Mouse (Mus musculus): ENCODE data around the gene Mup21. TPM values are rescaled to one million over a fixed set of nuclear protein-coding genes. Genes with fewer than 3 reads are reported as not detected.
"Not testable (repeated sequence)": the region's sequence is repeated elsewhere in the genome, so short reads cannot be mapped to it uniquely, and the experiment has no call there.

Gene Mup21
- 0.18 TPM in 1 of 2 replicates, not detected in the other for polyA plus RNA-seq (2015; fragmentation: Nextera tagmentation; extraction: Ambion mirVana)

- no peaks in the 10 kb centered on the region for H3K9me3 ChIP-seq (replicated peaks)
- no peaks in the 10 kb centered on the region for H3K27me3 ChIP-seq
- ATAC-seq (ENCODE audit: insufficient read depth), result no peak
- no peak within 1 kb of the TSS for H3K4me2 ChIP-seq
- no peak within 1 kb of the TSS for H3K9ac ChIP-seq
- 40% methylated on average over 2 of the region's 2 CpGs for WGBS (ENCODE audit: insufficient replicate concordance)
- H3K4me3 ChIP-seq (replicated peaks), result no peak within 1 kb of the TSS
- H3K36me3 ChIP-seq (replicated peaks), result no peaks in the 10 kb centered on the region
- no peaks in the 10 kb centered on the region for H3K4me1 ChIP-seq (replicated peaks)
- no peak within 1 kb of the TSS for H3K27ac ChIP-seq (replicated peaks)
Measured at GRCm38 (mm10) chr4:62150811-62151210, at the start of gene Mup21. TSS of gene Mup21 (minus strand) at chr4:62150863.

- H3K4me2 ChIP-seq, result no peak overlapping the region
- H3K9ac ChIP-seq, result no peak overlapping the region
- WGBS (ENCODE audit: insufficient replicate concordance), result 31% methylated on average over 7 of the region's 7 CpGs
- no peak overlapping the region for H3K4me3 ChIP-seq (replicated peaks)
- no peaks in the 10 kb centered on the region for H3K9me3 ChIP-seq (replicated peaks)
- no peak overlapping the region for H3K27ac ChIP-seq (replicated peaks)
- H3K27me3 ChIP-seq, result no peaks in the 10 kb centered on the region
- no peaks in the 10 kb centered on the region for H3K36me3 ChIP-seq (replicated peaks)
- ATAC-seq (ENCODE audit: insufficient read depth), result no peak
- H3K4me1 ChIP-seq (replicated peaks), result no peaks in the 10 kb centered on the region
Measured at GRCm38 (mm10) chr4:62199923-62200529, 49.4 kb upstream of the Mup21 start.

- no peaks in the 10 kb centered on the region for H3K4me1 ChIP-seq (replicated peaks)
- ATAC-seq (ENCODE audit: insufficient read depth), result no peak
- no peak overlapping the region for H3K4me2 ChIP-seq
- H3K9me3 ChIP-seq (replicated peaks), result peaks cover 11% of the 10 kb centered on the region; the same call in 1 of the 2 replicates
- no peak overlapping the region for H3K9ac ChIP-seq
- H3K36me3 ChIP-seq (replicated peaks), result peaks cover 25% of the 10 kb centered on the region
- no peaks in the 10 kb centered on the region for H3K27me3 ChIP-seq
- H3K27ac ChIP-seq (replicated peaks), result no peak overlapping the region
- H3K4me3 ChIP-seq (replicated peaks), result no peak overlapping the region
Measured at GRCm38 (mm10) chr4:62188778-62189177, 38.1 kb upstream of the Mup21 start.

GRCm38 (mm10) chr4:62177282-62177681 is 26.6 kb upstream of the Mup21 start:
- ATAC-seq (ENCODE audit: insufficient read depth), result no peak
- WGBS (ENCODE audit: insufficient replicate concordance), result 31% methylated on average over 5 of the region's 5 CpGs

GRCm38 (mm10) chr4:62174471-62174870 is 23.8 kb upstream of the Mup21 start:
- no peaks in the 10 kb centered on the region for H3K36me3 ChIP-seq (replicated peaks)
- no peaks in the 10 kb centered on the region for H3K27me3 ChIP-seq
- H3K4me3 ChIP-seq (replicated peaks), result no peak overlapping the region
- no peak overlapping the region for H3K27ac ChIP-seq (replicated peaks)
- no peaks in the 10 kb centered on the region for H3K9me3 ChIP-seq (replicated peaks)
- H3K4me2 ChIP-seq, result no peak overlapping the region
- no peak for ATAC-seq (ENCODE audit: insufficient read depth)
- WGBS (ENCODE audit: insufficient replicate concordance), result 61% methylated on average over 4 of the region's 4 CpGs
- no peak overlapping the region for H3K9ac ChIP-seq
- no peaks in the 10 kb centered on the region for H3K4me1 ChIP-seq (replicated peaks)

More at GRCm38 (mm10) chr4:62177282-62177681, 26.6 kb upstream of the Mup21 start:
- Histone ChIP-seq H3K4me3 (replicated peaks) (no peak overlapping the region), H3K4me2 (no peak overlapping the region), H3K9ac (no peak overlapping the region), H3K9me3 (replicated peaks) (no peaks in the 10 kb centered on the region), H3K27ac (replicated peaks) (no peak overlapping the region), H3K27me3 (no peaks in the 10 kb centered on the region), H3K4me1 (replicated peaks) (no peaks in the 10 kb centered on the region), H3K36me3 (replicated peaks) (no peaks in the 10 kb centered on the region)

GRCm38 (mm10) chr4:62167636-62168035 is 17.0 kb upstream of the Mup21 start:
- WGBS (ENCODE audit: insufficient replicate concordance), result 72% methylated on average over 13 of the region's 13 CpGs
- not testable (repeated sequence) for H3K9me3 ChIP-seq (replicated peaks)

GRCm38 (mm10) chr4:62158401-62158800 is 7.7 kb upstream of the Mup21 start:
- ATAC-seq (ENCODE audit: insufficient read depth), result no peak
- Histone ChIP-seq H3K27ac (replicated peaks) (no peak overlapping the region), H3K4me1 (replicated peaks) (no peaks in the 10 kb centered on the region), H3K4me2 (no peak overlapping the region), H3K9me3 (replicated peaks) (no peaks in the 10 kb centered on the region), H3K4me3 (replicated peaks) (no peak overlapping the region), H3K9ac (no peak overlapping the region), H3K36me3 (replicated peaks) (no peaks in the 10 kb centered on the region), H3K27me3 (no peaks in the 10 kb centered on the region)
- 34% methylated on average over 1 of the region's 1 CpGs for WGBS (ENCODE audit: insufficient replicate concordance)

More at GRCm38 (mm10) chr4:62167636-62168035, 17.0 kb upstream of the Mup21 start:
- H3K27me3 ChIP-seq; H3K36me3 ChIP-seq (replicated peaks); H3K27ac ChIP-seq (replicated peaks); H3K4me3 ChIP-seq (replicated peaks); H3K9ac ChIP-seq; ATAC-seq (ENCODE audit: insufficient read depth); H3K4me1 ChIP-seq (replicated peaks); H3K4me2 ChIP-seq: not testable (repeated sequence)

- Histone ChIP-seq H3K4me1 (replicated peaks) (no peaks in the 10 kb centered on the region), H3K27ac (replicated peaks) (no peak overlapping the region), H3K27me3 (no peaks in the 10 kb centered on the region), H3K36me3 (replicated peaks) (no peaks in the 10 kb centered on the region), H3K9ac (no peak overlapping the region), H3K4me3 (replicated peaks) (no peak overlapping the region), H3K9me3 (replicated peaks) (peaks cover 3% of the 10 kb centered on the region; the same call in 1 of the 2 replicates), H3K4me2 (no peak overlapping the region)
- no peak for ATAC-seq (ENCODE audit: insufficient read depth)
- WGBS (ENCODE audit: insufficient replicate concordance), result 50% methylated on average over 7 of the region's 7 CpGs
Measured at GRCm38 (mm10) chr4:62133706-62134105, 17.0 kb downstream of the Mup21 start.

- not testable (repeated sequence) for H3K27me3 ChIP-seq; ATAC-seq (ENCODE audit: insufficient read depth); H3K4me2 ChIP-seq; H3K4me1 ChIP-seq (replicated peaks); H3K27ac ChIP-seq (replicated peaks); H3K9ac ChIP-seq; H3K36me3 ChIP-seq (replicated peaks); H3K9me3 ChIP-seq (replicated peaks); H3K4me3 ChIP-seq (replicated peaks)
- WGBS (ENCODE audit: insufficient replicate concordance), result 45% methylated on average over 2 of the region's 2 CpGs
Measured at GRCm38 (mm10) chr4:62103366-62103765, 47.3 kb downstream of the Mup21 start.

Other genes starting within 250 kb of the Mup21 start
- 0.09 TPM in 1 of 2 replicates, not detected in the other for gene Mup20, start 96.7 kb downstream of the Mup21 start, polyA plus RNA-seq (2015; fragmentation: Nextera tagmentation; extraction: Ambion mirVana)
- gene Mup3, start 63.5 kb downstream of the Mup21 start, polyA plus RNA-seq (2015; fragmentation: Nextera tagmentation; extraction: Ambion mirVana), result not detected in 2 replicates
- 0.31 and 0.43 TPM in 2 replicates for gene Zfp37, start 80.2 kb upstream of the Mup21 start, polyA plus RNA-seq (2015; fragmentation: Nextera tagmentation; extraction: Ambion mirVana)
- gene Slc31a2, start 111.7 kb upstream of the Mup21 start, polyA plus RNA-seq (2015; fragmentation: Nextera tagmentation; extraction: Ambion mirVana), result 9.1 and 9.8 TPM in 2 replicates
- gene Fkbp15, start 209.7 kb upstream of the Mup21 start, polyA plus RNA-seq (2015; fragmentation: Nextera tagmentation; extraction: Ambion mirVana), result 14.1 and 15.6 TPM in 2 replicates
- gene Slc31a1, start 209.9 kb upstream of the Mup21 start, polyA plus RNA-seq (2015; fragmentation: Nextera tagmentation; extraction: Ambion mirVana), result 51.4 and 57.0 TPM in 2 replicates